Mouse (Mus musculus): ENCODE measurements at regions not wholly inside any gene's neighbourhood (a gene's known extent, or its start where the extent isn't known, plus 50 kb on each side); places are given as distances from the start of the nearest gene placed in this dataset.

DNA sequence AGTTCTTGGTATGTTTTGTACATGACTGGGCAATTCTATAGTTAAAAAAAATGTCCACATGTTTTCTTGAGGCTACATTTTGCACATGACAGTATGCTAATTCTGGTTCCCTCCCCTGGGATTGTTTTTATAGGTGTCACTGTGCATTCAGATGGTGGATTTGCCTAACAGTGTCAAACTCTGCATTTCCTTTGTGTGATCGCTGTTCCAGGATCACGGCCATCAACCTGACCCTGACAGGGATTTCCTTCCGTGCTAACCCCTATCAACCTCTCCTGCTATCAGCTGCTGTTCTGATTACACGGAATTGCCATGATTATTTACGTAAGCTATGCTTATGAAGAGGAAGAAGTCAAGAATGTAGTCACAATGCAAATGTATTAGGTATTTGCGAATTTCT is 155.1 kb upstream of the Tmem45b start:
- no peak overlapping the region for H3K4me3 ChIP-seq (ENCODE audit: low read depth, low read length)
- ATAC-seq (ENCODE audit: extremely low read depth, insufficient number of reproducible peaks, low FRiP score, poor library complexity, severe bottlenecking), result no peak

DNA sequence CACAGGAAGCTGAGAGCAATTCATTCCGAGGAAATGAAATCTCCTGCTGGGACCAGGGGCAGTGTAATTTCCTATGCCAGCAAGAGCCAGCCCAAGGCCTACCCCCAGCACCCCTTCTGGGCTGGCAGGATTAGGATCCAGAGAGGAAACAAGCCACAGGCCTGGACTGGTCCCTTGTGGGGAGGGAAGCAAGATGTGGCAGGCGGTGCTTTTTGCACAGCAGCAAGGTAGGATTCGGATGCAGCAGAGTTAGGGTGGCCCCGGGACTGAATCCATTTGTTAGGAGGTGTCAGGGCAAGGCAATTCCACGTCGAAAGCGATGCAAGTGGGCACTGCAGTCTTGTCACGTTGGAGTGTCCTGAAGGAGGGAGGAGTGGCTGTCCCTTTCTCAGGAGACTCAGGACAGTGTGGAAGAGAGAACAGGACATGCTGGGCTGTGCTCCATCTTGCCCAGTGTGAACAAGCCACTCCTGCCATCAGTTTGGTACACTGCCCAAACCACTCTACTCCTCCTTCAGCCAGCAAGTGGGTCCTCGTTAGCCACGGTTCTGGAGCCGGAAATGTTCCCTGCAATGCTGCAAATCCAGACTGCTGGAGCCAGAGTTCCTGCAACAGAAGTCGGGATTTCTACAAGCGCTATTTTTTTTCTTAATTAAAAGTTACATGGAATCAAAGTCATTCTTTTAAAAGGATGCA is 150.1 kb upstream of the Tmem45b start:
- H3K9me3 ChIP-seq (replicated peaks), result no peaks in the 10 kb centered on the region
- ATAC-seq (ENCODE audit: extremely low read depth, insufficient number of reproducible peaks, low FRiP score, poor library complexity, severe bottlenecking), result no peak
- H3K27me3 ChIP-seq (ENCODE audit: insufficient read depth, low read length), result no peaks in the 10 kb centered on the region; the same call in 1 of the 2 replicates
- no peak for TF ChIP-seq POLR2AphosphoS5 (IDR thresholded peaks at IDR 0.05; ENCODE audit: insufficient replicate concordance, low read depth, low read length)
- TF ChIP-seq GATA2 (IDR thresholded peaks at IDR 0.05; ENCODE audit: borderline replicate concordance, low read depth, low read length), result no peak
- TF ChIP-seq CTCF (IDR thresholded peaks at IDR 0.05; ENCODE audit: low read depth, low read length), result no peak
- TF ChIP-seq GATA1 (IDR thresholded peaks at IDR 0.05; ENCODE audit: borderline replicate concordance, low read length), result no peak
- DNase-seq (ENCODE audit: low spot score), result no peak
- no peaks in the 10 kb centered on the region for H3K36me3 ChIP-seq (replicated peaks)
- no peaks in the 10 kb centered on the region for H3K4me1 ChIP-seq (ENCODE audit: insufficient read depth, low read depth, low read length)
- no peak overlapping the region for H3K4me3 ChIP-seq (ENCODE audit: low read depth, low read length)

More for the DNA sequence above, 155.1 kb upstream of the Tmem45b start:
- TF ChIP-seq POLR2AphosphoS5 (IDR thresholded peaks at IDR 0.05; ENCODE audit: insufficient replicate concordance, low read depth, low read length) (no peak), GATA2 (IDR thresholded peaks at IDR 0.05; ENCODE audit: borderline replicate concordance, low read depth, low read length) (no peak), GATA1 (IDR thresholded peaks at IDR 0.05; ENCODE audit: borderline replicate concordance, low read length) (no peak), CTCF (IDR thresholded peaks at IDR 0.05; ENCODE audit: low read depth, low read length) (no peak), TAL1 (conservative IDR thresholded peaks at IDR 0.05; ENCODE audit: low read depth, low read length) (no peak)
- no peak for DNase-seq (ENCODE audit: low spot score)
- Histone ChIP-seq H3K36me3 (replicated peaks) (no peaks in the 10 kb centered on the region), H3K27me3 (ENCODE audit: insufficient read depth, low read length) (no peaks in the 10 kb centered on the region), H3K4me1 (ENCODE audit: insufficient read depth, low read depth, low read length) (no peaks in the 10 kb centered on the region), H3K9me3 (replicated peaks) (no peaks in the 10 kb centered on the region)

GRCm38 (mm10) chr9:31611036-31611695 is 146.9 kb upstream of the Tmem45b start:
- DNase-seq (ENCODE audit: low spot score) (no peak), ATAC-seq (ENCODE audit: extremely low read depth, insufficient number of reproducible peaks, low FRiP score, poor library complexity, severe bottlenecking) (no peak)
- Histone ChIP-seq H3K4me3 (ENCODE audit: low read depth, low read length) (no peak overlapping the region), H3K27me3 (ENCODE audit: insufficient read depth, low read length) (no peaks in the 10 kb centered on the region; the same call in 1 of the 2 replicates), H3K9me3 (replicated peaks) (no peaks in the 10 kb centered on the region), H3K36me3 (replicated peaks) (no peaks in the 10 kb centered on the region), H3K4me1 (ENCODE audit: insufficient read depth, low read depth, low read length) (no peaks in the 10 kb centered on the region)
- TF ChIP-seq POLR2AphosphoS5 (IDR thresholded peaks at IDR 0.05; ENCODE audit: insufficient replicate concordance, low read depth, low read length) (no peak), CTCF (IDR thresholded peaks at IDR 0.05; ENCODE audit: low read depth, low read length) (no peak)

GRCm38 (mm10) chr9:31610631-31611030 is 146.4 kb upstream of the Tmem45b start:
- Histone ChIP-seq H3K27me3 (ENCODE audit: insufficient read depth, low read length) (no peaks in the 10 kb centered on the region; the same call in 1 of the 2 replicates), H3K9me3 (replicated peaks) (no peaks in the 10 kb centered on the region), H3K4me3 (ENCODE audit: low read depth, low read length) (no peak overlapping the region), H3K4me1 (ENCODE audit: insufficient read depth, low read depth, low read length) (no peaks in the 10 kb centered on the region), H3K36me3 (replicated peaks) (no peaks in the 10 kb centered on the region)
- ATAC-seq (ENCODE audit: extremely low read depth, insufficient number of reproducible peaks, low FRiP score, poor library complexity, severe bottlenecking) (no peak), DNase-seq (ENCODE audit: low spot score) (no peak)
- no peak for TF ChIP-seq TAL1 (conservative IDR thresholded peaks at IDR 0.05; ENCODE audit: low read depth, low read length)
- no peak for TF ChIP-seq POLR2AphosphoS5 (IDR thresholded peaks at IDR 0.05; ENCODE audit: insufficient replicate concordance, low read depth, low read length)
- TF ChIP-seq GATA2 (IDR thresholded peaks at IDR 0.05; ENCODE audit: borderline replicate concordance, low read depth, low read length), result no peak
- TF ChIP-seq GATA1 (IDR thresholded peaks at IDR 0.05; ENCODE audit: borderline replicate concordance, low read length), result no peak
- TF ChIP-seq CTCF (IDR thresholded peaks at IDR 0.05; ENCODE audit: low read depth, low read length), result no peak

DNA sequence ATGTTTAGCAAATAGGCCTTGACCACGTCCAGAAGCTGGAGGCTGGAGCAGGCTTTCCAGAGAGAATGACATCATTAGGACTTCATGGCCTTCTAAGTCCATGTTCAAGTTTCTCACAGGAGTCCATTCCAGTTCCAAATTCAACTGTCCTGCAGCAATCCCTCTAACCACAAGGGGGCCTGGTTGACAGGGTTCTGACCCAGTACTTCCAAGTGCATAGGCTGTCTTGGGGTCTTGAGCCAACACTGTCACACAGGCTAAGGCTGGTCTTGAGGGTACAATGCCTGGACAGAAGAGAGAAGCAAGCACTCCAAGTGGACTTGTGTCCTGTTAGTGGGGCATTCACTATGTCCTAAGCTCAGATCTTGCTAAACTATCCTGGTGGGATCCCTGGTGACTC is 145.9 kb upstream of the Tmem45b start:
- Histone ChIP-seq H3K4me1 (ENCODE audit: insufficient read depth, low read depth, low read length) (no peaks in the 10 kb centered on the region), H3K9me3 (replicated peaks) (no peaks in the 10 kb centered on the region), H3K27me3 (ENCODE audit: insufficient read depth, low read length) (no peaks in the 10 kb centered on the region; the same call in 1 of the 2 replicates), H3K4me3 (ENCODE audit: low read depth, low read length) (no peak overlapping the region), H3K36me3 (replicated peaks) (no peaks in the 10 kb centered on the region)
- no peak for TF ChIP-seq GATA2 (IDR thresholded peaks at IDR 0.05; ENCODE audit: borderline replicate concordance, low read depth, low read length)
- no peak for DNase-seq (ENCODE audit: low spot score)
- no peak for ATAC-seq (ENCODE audit: extremely low read depth, insufficient number of reproducible peaks, low FRiP score, poor library complexity, severe bottlenecking)

- H3K4me1 ChIP-seq (ENCODE audit: insufficient read depth, low read depth, low read length), result no peaks in the 10 kb centered on the region
- H3K27me3 ChIP-seq (ENCODE audit: insufficient read depth, low read length), result no peaks in the 10 kb centered on the region; the same call in 1 of the 2 replicates
- DNase-seq (ENCODE audit: low spot score), result no peak
- H3K9me3 ChIP-seq (replicated peaks), result no peaks in the 10 kb centered on the region
- H3K4me3 ChIP-seq (ENCODE audit: low read depth, low read length), result no peak overlapping the region
- H3K36me3 ChIP-seq (replicated peaks), result no peaks in the 10 kb centered on the region
- TF ChIP-seq TAL1 (conservative IDR thresholded peaks at IDR 0.05; ENCODE audit: low read depth, low read length) (no peak), POLR2AphosphoS5 (IDR thresholded peaks at IDR 0.05; ENCODE audit: insufficient replicate concordance, low read depth, low read length) (no peak), CTCF (IDR thresholded peaks at IDR 0.05; ENCODE audit: low read depth, low read length) (no peak), GATA2 (IDR thresholded peaks at IDR 0.05; ENCODE audit: borderline replicate concordance, low read depth, low read length) (no peak), GATA1 (IDR thresholded peaks at IDR 0.05; ENCODE audit: borderline replicate concordance, low read length) (no peak)
- no peak for ATAC-seq (ENCODE audit: extremely low read depth, insufficient number of reproducible peaks, low FRiP score, poor library complexity, severe bottlenecking)
Observed at GRCm38 (mm10) chr9:31609731-31610130, 145.5 kb upstream of the Tmem45b start.

Data from G1E (cell line).